Mouse (Mus musculus) kidney, embryonic 15.5 days (tissue): Measurements from ENCODE around the gene Fzd10. TPM values are rescaled to one million over a fixed set of nuclear protein-coding genes. Genes with fewer than 3 reads are reported as not detected.

Experiments used
- ATAC-seq: fragments of 200-750 bp; cut with Nextera tagmentation; replicated peaks from 2 replicates; pipeline ENCODE4 v1.8.0; 2017; ENCODE audit warnings: moderate TSS enrichment; ENCODE audit not compliant: low FRiP score
- H3K27ac ChIP-seq: fragments of 300-500 bp; sonication (generic); 2 replicates; pipeline ENCODE4 v1.5.1; 2015; ENCODE audit warnings: mild to moderate bottlenecking, inconsistent platforms
- H3K27me3 ChIP-seq: fragments of 300-500 bp; sonication (generic); 2 replicates; pipeline ENCODE4 v1.6.1; 2015; ENCODE audit warnings: inconsistent platforms
- H3K36me3 ChIP-seq: fragments of 300-500 bp; sonication (generic); 2 replicates; pipeline ENCODE4 v1.6.1; 2015; ENCODE audit warnings: inconsistent platforms
- H3K4me1 ChIP-seq: fragments of 300-500 bp; sonication (generic); 2 replicates; pipeline ENCODE4 v1.6.1; 2015; ENCODE audit warnings: inconsistent platforms
- H3K4me2 ChIP-seq: fragments of 300-500 bp; sonication (generic); 2 replicates; pipeline ENCODE4 v1.6.1; 2015; ENCODE audit warnings: moderate library complexity, mild to moderate bottlenecking, inconsistent platforms
- H3K4me3 ChIP-seq: fragments of 300-500 bp; sonication (generic); replicated peaks from 2 replicates; pipeline ENCODE4 v1.5.1; 2015; ENCODE audit warnings: mild to moderate bottlenecking, inconsistent platforms
- H3K9ac ChIP-seq: fragments of 300-500 bp; sonication (generic); 2 replicates; pipeline ENCODE4 v1.6.1; 2015; ENCODE audit warnings: mild to moderate bottlenecking, inconsistent platforms
- H3K9me3 ChIP-seq: fragments of 300-500 bp; sonication (generic); replicated peaks from 2 replicates; pipeline ENCODE4 v1.6.1; 2016; ENCODE audit warnings: inconsistent platforms
- WGBS: fragments of 180-500 bp; shearing (Covaris S2); methylation state at CpG from one replicate; pipeline ENCODE4 v1.1.7; 2015; ENCODE audit warnings: mixed read lengths; 5-methylcytosine and 5-hydroxymethylcytosine counted together
- polyA plus RNA-seq: library from polyadenylated mRNA; unstranded; fragments of >200 nt; fragmentation: Nextera tagmentation; extraction: Ambion mirVana; gene quantifications from 2 replicates; pipeline ENCODE4 v1.2.1, GENCODE M21; 2015

Gene Fzd10
- polyA plus RNA-seq, 1 experiment from 2014 or later: 2.4 TPM

DNA sequence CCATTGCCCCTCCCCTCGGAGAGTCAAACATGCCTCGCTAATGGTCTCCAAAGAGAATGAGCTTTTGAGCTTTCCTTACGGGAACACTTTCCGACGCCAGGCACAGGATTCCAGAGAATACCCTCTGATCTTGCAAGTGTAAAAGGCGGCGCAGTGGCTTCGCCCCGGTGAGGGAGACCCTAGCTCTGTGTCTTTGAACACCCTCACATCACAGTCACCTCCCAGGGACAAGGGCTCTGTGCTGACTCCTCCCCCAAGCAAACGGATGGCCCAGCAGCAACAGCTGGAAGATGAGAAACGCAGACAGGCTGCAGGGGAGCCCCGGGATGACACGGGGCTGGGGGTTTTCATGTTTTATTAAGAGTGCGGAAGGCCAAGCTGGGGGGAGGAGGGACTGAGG lies 6.0 kb downstream of the Fzd10 start:
- WGBS: 7% methylated on average over 14 of the region's 14 CpGs

DNA sequence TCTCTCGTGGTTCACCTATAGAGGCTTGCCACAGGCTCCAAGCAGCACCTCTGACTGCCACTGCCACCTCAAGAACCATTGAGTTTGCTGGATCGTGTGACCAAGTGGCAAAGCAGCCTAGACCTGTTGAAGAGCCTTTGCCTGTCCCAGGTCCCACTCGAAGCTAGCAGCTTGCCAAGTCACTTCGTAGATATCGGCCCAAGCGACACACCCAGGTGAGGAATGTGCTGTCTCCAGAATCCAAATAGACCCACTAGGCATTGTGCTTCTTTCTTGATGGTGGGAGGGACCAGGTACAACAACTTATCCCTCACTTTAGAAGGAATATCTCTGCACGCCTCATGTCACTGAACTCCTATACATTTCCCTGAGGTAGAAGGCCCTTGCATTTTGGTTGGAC lies 8.4 kb downstream of the Fzd10 start:
- H3K27ac ChIP-seq: no peak overlapping the region
- H3K4me3 ChIP-seq: no peak overlapping the region
- H3K9me3 ChIP-seq: no peaks in the 10 kb centered on the region
- H3K4me2 ChIP-seq: no peak overlapping the region
- no peak for ATAC-seq
- WGBS: 84% methylated on average over 7 of the region's 7 CpGs
- peaks cover 35% of the 10 kb centered on the region for H3K27me3 ChIP-seq
- H3K36me3 ChIP-seq: no peaks in the 10 kb centered on the region
- peaks cover 13% of the 10 kb centered on the region for H3K4me1 ChIP-seq
- H3K9ac ChIP-seq: no peak overlapping the region

More for the DNA sequence above, 6.0 kb downstream of the Fzd10 start:
- Histone ChIP-seq H3K4me3 (no peak overlapping the region), H3K9me3 (no peaks in the 10 kb centered on the region), H3K4me2 (peak overlapping the region; percentile 36; the same call in 1 of the 2 replicates), H3K36me3 (no peaks in the 10 kb centered on the region), H3K4me1 (peaks cover 20% of the 10 kb centered on the region), H3K9ac (no peak overlapping the region), H3K27me3 (peaks cover 58% of the 10 kb centered on the region), H3K27ac (no peak overlapping the region)
- ATAC-seq: no peak

DNA sequence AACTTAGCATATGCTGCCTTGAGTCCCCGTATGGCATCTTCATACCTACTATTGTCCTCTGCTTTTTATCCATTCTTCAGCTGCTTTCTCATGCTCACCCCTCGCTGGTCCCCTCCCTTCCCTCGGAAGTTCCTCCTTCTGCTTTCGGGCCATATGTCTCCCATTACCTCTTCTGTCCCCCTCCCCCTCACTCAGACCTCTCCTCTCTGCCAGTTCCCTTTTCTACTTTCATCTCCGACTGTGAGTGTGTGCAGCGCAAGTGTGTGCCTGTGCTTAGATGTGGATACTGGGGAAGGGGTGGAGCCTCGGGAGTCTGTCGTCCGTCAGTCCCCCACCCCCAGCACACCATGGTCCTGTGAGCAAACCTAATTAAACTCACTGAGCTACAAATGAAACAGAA lies 17.0 kb downstream of the Fzd10 start:
- Histone ChIP-seq H3K4me2 (peak overlapping the region; percentile 45), H3K27me3 (peaks cover 18% of the 10 kb centered on the region), H3K9ac (no peak overlapping the region), H3K4me3 (0 out of 2 replicates have a peak overlapping the region, but pooled peaks have one; percentile 8), H3K4me1 (peaks cover 33% of the 10 kb centered on the region), H3K27ac (no peak overlapping the region), H3K9me3 (no peaks in the 10 kb centered on the region), H3K36me3 (no peaks in the 10 kb centered on the region)
- ATAC-seq: no peak; the same call in 1 of the 2 replicates
- 4% methylated on average over 9 of the region's 9 CpGs for whole genome bisulfite sequencing

DNA sequence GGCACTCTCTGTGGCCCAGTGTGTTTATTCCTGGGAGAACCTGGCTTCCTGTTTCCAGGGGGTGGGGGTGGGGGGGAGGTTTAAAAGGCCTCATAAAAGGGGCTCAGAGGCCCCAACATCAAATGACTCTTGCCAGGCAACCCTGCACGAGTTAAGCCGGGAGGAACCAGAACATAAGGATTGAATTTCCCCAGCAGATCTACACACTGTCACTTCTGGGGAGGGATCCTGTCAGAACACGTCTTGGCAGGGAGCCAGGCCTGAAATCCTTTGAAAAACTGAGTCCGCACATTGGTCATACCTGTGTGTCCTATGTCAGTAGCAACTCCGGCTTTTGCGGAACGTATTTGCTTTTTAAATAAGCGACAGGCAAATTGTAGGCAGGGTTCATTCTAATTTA lies 19.3 kb downstream of the Fzd10 start:
- Histone ChIP-seq H3K36me3 (no peaks in the 10 kb centered on the region), H3K4me3 (no peak overlapping the region), H3K9me3 (no peaks in the 10 kb centered on the region), H3K4me1 (peaks cover 33% of the 10 kb centered on the region), H3K27ac (0 out of 2 replicates have a peak overlapping the region, but pooled peaks have one; percentile 13), H3K4me2 (no peak overlapping the region), H3K27me3 (peaks cover 18% of the 10 kb centered on the region), H3K9ac (no peak overlapping the region)
- ATAC-seq: peak; percentile 40
- WGBS: 19% methylated on average over 8 of the region's 8 CpGs

DNA sequence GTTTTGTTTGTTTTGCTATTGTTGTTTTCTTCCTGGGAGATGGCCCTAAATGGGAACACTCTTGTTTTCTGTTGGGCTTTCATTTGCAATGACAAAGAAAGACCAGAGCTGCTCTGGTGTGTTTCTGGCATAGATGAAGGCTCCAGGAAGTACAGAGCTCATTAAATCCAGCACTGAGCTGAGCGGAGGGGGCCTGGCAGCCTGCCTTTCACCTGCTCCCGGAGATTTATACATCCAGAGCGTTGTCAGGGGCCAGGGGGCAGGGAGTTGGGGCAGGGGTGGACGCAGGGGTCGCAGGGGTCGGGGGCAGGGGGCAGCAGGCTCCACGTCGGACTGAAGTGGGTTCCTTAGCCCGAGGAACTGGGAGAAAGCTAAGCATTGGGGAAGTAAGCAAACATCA lies 19.8 kb downstream of the Fzd10 start:
- Histone ChIP-seq H3K9me3 (no peaks in the 10 kb centered on the region), H3K4me1 (peaks cover 33% of the 10 kb centered on the region), H3K9ac (no peak overlapping the region), H3K27ac (0 out of 2 replicates have a peak overlapping the region, but pooled peaks have one; percentile 13), H3K4me3 (no peak overlapping the region), H3K36me3 (no peaks in the 10 kb centered on the region), H3K27me3 (peaks cover 18% of the 10 kb centered on the region), H3K4me2 (0 out of 2 replicates have a peak overlapping the region, but pooled peaks have one; percentile 21)
- ATAC-seq: no peak
- 1% methylated on average over 9 of the region's 9 CpGs for WGBS

DNA sequence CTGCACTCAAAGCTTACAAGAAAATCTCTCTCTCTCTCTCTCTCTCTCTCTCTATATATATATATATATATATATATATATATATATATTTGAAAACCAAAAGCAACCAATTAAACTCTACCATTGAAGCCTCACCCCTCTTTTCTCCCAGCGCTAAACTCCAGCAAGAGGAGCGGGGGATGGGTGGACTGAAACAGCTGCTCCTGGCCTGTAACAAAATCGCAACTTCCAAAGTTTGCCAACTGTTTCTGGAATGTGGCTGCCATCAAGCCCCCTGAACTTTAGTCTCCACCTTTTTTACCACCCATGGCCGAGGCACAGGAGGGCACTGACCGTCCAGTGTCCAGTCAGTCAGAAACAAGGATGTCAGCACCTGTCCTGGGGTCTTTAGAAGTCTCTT lies 27.1 kb downstream of the Fzd10 start:
- no peaks in the 10 kb centered on the region for H3K36me3 ChIP-seq
- no peak overlapping the region for H3K27ac ChIP-seq
- ATAC-seq: no peak
- H3K9me3 ChIP-seq: no peaks in the 10 kb centered on the region
- H3K27me3 ChIP-seq: no peaks in the 10 kb centered on the region
- WGBS: 41% methylated on average over 5 of the region's 5 CpGs
- no peak overlapping the region for H3K4me2 ChIP-seq
- no peak overlapping the region for H3K4me3 ChIP-seq
- H3K4me1 ChIP-seq: peaks cover 7% of the 10 kb centered on the region; the same call in 1 of the 2 replicates
- H3K9ac ChIP-seq: no peak overlapping the region

DNA sequence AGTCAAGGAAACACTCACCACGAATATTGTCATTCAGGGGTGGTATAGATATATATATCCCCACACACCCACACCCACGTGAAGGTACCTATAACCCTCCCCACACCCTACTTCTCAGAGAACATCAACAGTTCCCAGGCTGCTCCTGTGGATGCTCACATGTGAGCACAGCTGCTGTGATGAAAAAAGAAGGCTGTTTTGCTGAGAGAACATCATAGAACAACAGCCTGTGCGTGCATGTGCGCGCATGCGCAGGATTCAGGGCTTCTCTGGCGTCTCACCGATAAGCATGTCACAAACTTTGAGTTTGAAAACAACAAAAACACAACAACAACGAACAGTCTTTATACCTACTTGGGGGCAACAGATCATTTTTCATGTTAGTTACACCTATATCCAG lies 36.0 kb downstream of the Fzd10 start:
- 92% methylated on average over 9 of the region's 9 CpGs for WGBS
- H3K4me3 ChIP-seq: no peak overlapping the region
- no peaks in the 10 kb centered on the region for H3K4me1 ChIP-seq
- H3K9me3 ChIP-seq: no peaks in the 10 kb centered on the region
- ATAC-seq: no peak
- no peaks in the 10 kb centered on the region for H3K36me3 ChIP-seq
- no peak overlapping the region for H3K4me2 ChIP-seq
- no peak overlapping the region for H3K9ac ChIP-seq
- no peaks in the 10 kb centered on the region for H3K27me3 ChIP-seq
- H3K27ac ChIP-seq: no peak overlapping the region

DNA sequence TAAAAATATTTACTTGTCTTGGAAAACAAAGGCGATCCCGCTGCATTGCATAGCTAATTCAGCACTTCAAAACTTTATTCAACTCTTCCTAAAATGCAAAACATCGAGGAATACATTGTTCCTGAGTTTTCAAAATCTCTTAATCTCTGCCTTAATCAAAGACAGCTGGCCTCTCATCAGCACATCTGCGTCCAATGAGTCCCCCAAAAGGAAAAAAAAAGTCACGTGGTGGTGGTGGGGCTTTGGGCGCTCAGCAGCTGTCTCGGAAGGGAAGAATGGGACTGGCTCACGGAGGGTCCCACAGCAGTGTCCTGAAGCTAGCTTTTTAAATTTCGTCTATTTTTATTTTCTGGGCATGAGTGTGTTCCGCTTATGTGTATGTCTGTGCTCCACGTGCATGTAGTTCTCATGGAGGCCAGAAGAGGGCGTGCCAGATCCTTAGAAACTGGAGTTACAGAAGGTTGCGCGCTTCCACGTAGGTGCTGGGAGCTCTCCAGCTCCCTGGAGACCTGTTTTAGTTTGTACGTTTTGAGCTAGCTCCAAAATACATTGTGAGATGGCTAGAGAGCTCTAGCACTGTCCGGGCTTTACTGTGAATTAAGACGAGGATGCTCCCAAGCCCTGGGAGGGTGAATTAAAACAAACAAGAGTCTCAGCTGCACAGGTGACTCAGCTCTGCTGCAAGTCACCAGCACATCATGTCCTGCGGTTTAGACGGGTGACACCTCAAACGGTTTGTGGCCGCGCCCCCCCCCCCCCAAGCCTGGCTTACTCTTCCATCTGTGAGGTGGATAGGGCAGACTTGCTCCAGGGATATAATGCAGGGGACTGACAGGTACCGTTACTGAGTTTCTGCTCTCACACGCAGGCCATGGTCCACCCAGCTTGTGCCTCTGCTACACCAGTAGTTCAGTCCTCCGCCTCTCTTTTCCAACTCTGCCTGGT lies 36.7 kb downstream of the Fzd10 start:
- Histone ChIP-seq H3K27ac (no peak overlapping the region), H3K9ac (no peak overlapping the region), H3K36me3 (no peaks in the 10 kb centered on the region), H3K4me3 (no peak overlapping the region), H3K9me3 (no peaks in the 10 kb centered on the region), H3K4me2 (no peak overlapping the region), H3K4me1 (no peaks in the 10 kb centered on the region), H3K27me3 (no peaks in the 10 kb centered on the region)
- no peak for ATAC-seq
- 89% methylated on average over 26 of the region's 26 CpGs for WGBS

DNA sequence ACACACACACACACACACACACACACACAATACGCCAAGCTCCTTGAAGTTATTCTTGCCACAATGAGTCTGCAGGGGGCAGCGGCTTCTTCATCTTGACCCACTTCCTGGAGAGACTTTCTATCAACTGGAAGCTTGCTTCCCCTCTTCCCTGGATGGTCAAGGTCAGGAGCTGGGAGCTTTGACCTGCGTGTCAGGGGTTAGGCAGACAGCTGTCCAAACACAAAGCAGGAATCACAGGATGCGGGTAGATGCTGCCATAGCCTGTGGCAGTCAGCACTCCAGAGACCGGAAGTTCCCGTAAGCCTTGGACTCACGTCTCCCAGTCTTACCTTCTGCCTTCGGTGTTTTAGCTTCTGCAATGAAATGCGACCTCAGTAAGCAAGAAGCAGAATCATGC lies 38.1 kb downstream of the Fzd10 start:
- Histone ChIP-seq H3K9me3 (no peaks in the 10 kb centered on the region), H3K9ac (no peak overlapping the region)
- 25% methylated on average over 9 of the region's 9 CpGs for WGBS

DNA sequence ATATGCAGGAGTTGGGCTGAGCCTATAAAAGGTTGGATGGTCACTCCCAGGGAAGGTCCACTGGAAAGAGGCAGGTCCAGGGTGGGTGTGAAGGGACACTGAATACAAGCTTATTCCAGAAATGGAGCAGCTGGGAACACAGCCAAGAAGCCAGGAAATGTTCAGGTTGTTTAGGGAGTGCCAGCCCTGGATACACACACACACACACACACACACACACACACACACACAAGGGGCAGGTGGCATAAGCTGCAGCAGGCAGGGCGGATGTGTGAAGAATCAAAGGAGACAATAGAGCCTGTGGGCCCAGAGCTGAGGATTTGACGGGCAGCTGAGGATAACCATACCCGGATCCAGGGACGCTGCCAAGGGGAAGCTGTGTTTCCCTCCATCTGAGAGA lies 42.4 kb downstream of the Fzd10 start:
- Histone ChIP-seq H3K27me3 (no peaks in the 10 kb centered on the region), H3K9ac (no peak overlapping the region)
- no peak for ATAC-seq

More for the DNA sequence above, 38.1 kb downstream of the Fzd10 start:
- Histone ChIP-seq H3K27me3 (no peaks in the 10 kb centered on the region), H3K36me3 (no peaks in the 10 kb centered on the region), H3K4me3 (no peak overlapping the region), H3K4me1 (no peaks in the 10 kb centered on the region), H3K27ac (no peak overlapping the region), H3K4me2 (no peak overlapping the region)
- ATAC-seq: no peak

DNA sequence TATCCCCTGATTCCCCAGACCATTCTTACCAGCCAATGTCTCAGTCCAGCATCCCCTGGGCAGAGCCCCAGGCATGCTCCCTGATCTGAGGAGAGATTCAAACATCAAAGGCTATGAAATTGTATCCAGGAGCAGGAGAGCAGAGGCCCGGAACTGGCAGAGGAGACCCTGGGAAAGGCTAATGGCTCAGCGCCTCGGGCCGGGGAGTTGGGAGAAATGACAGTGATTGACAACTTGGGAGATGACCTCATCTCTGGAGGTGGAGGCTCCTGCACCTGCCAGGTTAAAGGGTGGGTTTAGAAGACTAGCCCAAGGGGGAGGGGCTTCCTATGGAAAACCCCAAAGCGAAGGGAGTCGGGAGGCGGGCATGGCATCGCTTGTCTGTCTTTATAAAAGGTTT lies 45.1 kb downstream of the Fzd10 start:
- Histone ChIP-seq H3K9me3 (no peaks in the 10 kb centered on the region), H3K27ac (no peak overlapping the region), H3K27me3 (no peaks in the 10 kb centered on the region), H3K4me1 (0 out of 2 replicates have a peak, but pooled peaks cover 9% of the 10 kb centered on the region), H3K36me3 (no peaks in the 10 kb centered on the region), H3K4me3 (no peak overlapping the region), H3K9ac (no peak overlapping the region), H3K4me2 (no peak overlapping the region)
- ATAC-seq: peak; percentile 80
- WGBS: 25% methylated on average over 8 of the region's 8 CpGs

More for the DNA sequence above, 42.4 kb downstream of the Fzd10 start:
- 87% methylated on average over 4 of the region's 4 CpGs for WGBS
- no peak overlapping the region for H3K4me2 ChIP-seq
- no peak overlapping the region for H3K27ac ChIP-seq
- H3K4me3 ChIP-seq: no peak overlapping the region
- 0 out of 2 replicates have a peak, but pooled peaks cover 9% of the 10 kb centered on the region for H3K4me1 ChIP-seq
- no peaks in the 10 kb centered on the region for H3K36me3 ChIP-seq
- H3K9me3 ChIP-seq: no peaks in the 10 kb centered on the region

DNA sequence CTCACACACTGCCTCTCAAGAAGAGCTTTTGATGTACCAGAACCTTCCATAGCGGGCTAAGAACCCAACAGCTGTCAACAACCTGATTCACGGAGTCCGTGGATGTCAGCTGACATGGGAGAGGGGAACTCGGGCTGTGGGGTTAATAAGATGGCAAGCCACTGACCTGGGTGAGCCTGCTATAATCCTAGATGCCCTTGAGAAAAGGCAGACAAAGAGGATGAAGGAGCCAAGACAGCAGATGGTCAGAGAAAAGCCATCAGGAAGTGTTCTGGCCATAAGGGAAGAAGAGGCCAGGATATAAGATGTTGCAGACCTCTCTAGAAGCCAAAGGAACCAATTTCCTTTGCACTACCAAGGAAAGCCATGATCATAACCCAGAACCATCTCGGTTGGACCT lies 45.6 kb downstream of the Fzd10 start:
- H3K27me3 ChIP-seq: no peaks in the 10 kb centered on the region
- 73% methylated on average over 5 of the region's 5 CpGs for WGBS
- no peak overlapping the region for H3K27ac ChIP-seq
- H3K9me3 ChIP-seq: no peaks in the 10 kb centered on the region
- H3K4me3 ChIP-seq: no peak overlapping the region
- no peak for ATAC-seq
- no peak overlapping the region for H3K4me2 ChIP-seq
- H3K36me3 ChIP-seq: no peaks in the 10 kb centered on the region
- H3K4me1 ChIP-seq: 0 out of 2 replicates have a peak, but pooled peaks cover 9% of the 10 kb centered on the region
- H3K9ac ChIP-seq: no peak overlapping the region
